Mouse (Mus musculus) lung, embryonic 14.5 days (tissue): ENCODE data around the gene Gjc2. TPM values are rescaled to one million over a fixed set of nuclear protein-coding genes. Genes with fewer than 3 reads are reported as not detected.

ENCODE experiments used
- ATAC-seq: fragments of 200-750 bp; cut with Nextera tagmentation; 2 replicates; pipeline ENCODE4 v1.8.0; 2017; ENCODE audit warnings: mild to moderate bottlenecking, moderate TSS enrichment, moderate library complexity; ENCODE audit not compliant: insufficient read depth
- DNase-seq: peaks from one replicate; pipeline ENCODE4 v3.0.0-alpha.2; 2015
- H3K27ac ChIP-seq: fragments of 300-500 bp; sonication (generic); 2 replicates; pipeline ENCODE4 v1.5.1; 2014; ENCODE audit warnings: low read depth, mild to moderate bottlenecking, moderate library complexity
- H3K27me3 ChIP-seq: fragments of 300-500 bp; sonication (generic); 2 replicates; pipeline ENCODE4 v1.6.1; 2014; ENCODE audit warnings: low read length, control low read depth; ENCODE audit not compliant: insufficient read depth
- H3K36me3 ChIP-seq: fragments of 300-500 bp; sonication (generic); 2 replicates; pipeline ENCODE4 v1.6.1; 2014; ENCODE audit warnings: control low read depth; ENCODE audit not compliant: insufficient read depth
- H3K4me1 ChIP-seq: fragments of 300-500 bp; sonication (generic); 2 replicates; pipeline ENCODE4 v1.6.1; 2014; ENCODE audit warnings: antibody characterized with exemption, control low read depth; ENCODE audit not compliant: insufficient read depth
- H3K4me2 ChIP-seq: fragments of 300-500 bp; sonication (generic); 2 replicates; pipeline ENCODE4 v1.6.1; 2014; ENCODE audit warnings: mild to moderate bottlenecking
- H3K4me3 ChIP-seq: fragments of 300-500 bp; sonication (generic); 2 replicates; pipeline ENCODE4 v1.5.1; 2014; ENCODE audit warnings: low read depth, low read length
- H3K9ac ChIP-seq: fragments of 300-500 bp; sonication (generic); 2 replicates; pipeline ENCODE4 v1.6.1; 2014
- H3K9me3 ChIP-seq: fragments of 300-500 bp; sonication (generic); 2 replicates; pipeline ENCODE4 v1.6.1; 2016; ENCODE audit warnings: low read depth, low read length, control low read depth
- CTCF ChIP-seq: IDR thresholded peaks from 2 replicates; pipeline ENCODE4 v1.5.1; 2016; ENCODE audit warnings: antibody characterized with exemption, low read depth
- WGBS: fragments of 180-500 bp; shearing (Covaris S2); extraction: QIAGEN DNeasy Blood & Tissue Kit; methylation state at CpG from one replicate; pipeline ENCODE4 v1.1.7; 2014; 5-methylcytosine and 5-hydroxymethylcytosine counted together
- polyA plus RNA-seq: library from polyadenylated mRNA; unstranded; fragments of >200 nt; fragmentation: Nextera tagmentation; extraction: Ambion mirVana; gene quantifications from 2 replicates; pipeline ENCODE4 v1.2.1, GENCODE M21; 2014

The Gjc2 gene
- polyA plus RNA-seq, 1 experiment from 2014 or later: 0.34 TPM

DNA sequence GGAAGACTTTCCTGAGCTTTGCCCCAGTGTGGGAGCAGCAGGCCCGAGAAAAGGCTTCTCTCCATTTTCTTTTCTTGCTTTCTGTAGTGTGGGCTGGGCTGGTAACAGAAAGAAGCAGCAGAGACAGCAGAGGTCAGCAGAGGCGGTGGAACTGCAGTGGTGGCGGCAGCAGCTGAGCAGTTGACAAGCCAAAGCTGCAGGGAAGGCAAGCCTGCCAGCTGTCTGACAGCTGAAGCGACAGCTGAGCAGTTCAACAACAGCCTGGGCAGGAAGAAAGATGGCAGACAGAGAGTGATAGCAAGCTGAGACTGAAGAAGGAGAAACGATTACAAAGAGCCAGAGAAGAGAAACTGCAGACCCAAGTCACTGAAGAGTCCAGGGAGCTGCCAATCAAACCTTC lies 21.6 kb downstream of the Gjc2 start:
- DNase-seq (peak; percentile 55), ATAC-seq (no peak)
- Histone ChIP-seq H3K4me3 (no peak overlapping the region), H3K27ac (no peak overlapping the region), H3K9ac (no peak overlapping the region), H3K4me2 (no peak overlapping the region), H3K4me1 (peaks cover 5% of the 10 kb centered on the region), H3K36me3 (peaks cover 1% of the 10 kb centered on the region; the same call in 1 of the 2 replicates), H3K27me3 (no peaks in the 10 kb centered on the region), H3K9me3 (no peaks in the 10 kb centered on the region)
- TF ChIP-seq CTCF: no peak
- WGBS: 46% methylated on average over 5 of the region's 5 CpGs

GRCm38 (mm10) chr11:59159558-59159957 lies 23.5 kb downstream of the Gjc2 start:
- Histone ChIP-seq H3K4me3 (no peak overlapping the region), H3K9ac (no peak overlapping the region), H3K27ac (no peak overlapping the region), H3K4me1 (peaks cover 5% of the 10 kb centered on the region), H3K9me3 (no peaks in the 10 kb centered on the region), H3K36me3 (peaks cover 7% of the 10 kb centered on the region; the same call in 1 of the 2 replicates), H3K27me3 (no peaks in the 10 kb centered on the region), H3K4me2 (no peak overlapping the region)
- ATAC-seq (no peak), DNase-seq (no peak)
- TF ChIP-seq CTCF: no peak
- WGBS: 86% methylated on average over 4 of the region's 4 CpGs

DNA sequence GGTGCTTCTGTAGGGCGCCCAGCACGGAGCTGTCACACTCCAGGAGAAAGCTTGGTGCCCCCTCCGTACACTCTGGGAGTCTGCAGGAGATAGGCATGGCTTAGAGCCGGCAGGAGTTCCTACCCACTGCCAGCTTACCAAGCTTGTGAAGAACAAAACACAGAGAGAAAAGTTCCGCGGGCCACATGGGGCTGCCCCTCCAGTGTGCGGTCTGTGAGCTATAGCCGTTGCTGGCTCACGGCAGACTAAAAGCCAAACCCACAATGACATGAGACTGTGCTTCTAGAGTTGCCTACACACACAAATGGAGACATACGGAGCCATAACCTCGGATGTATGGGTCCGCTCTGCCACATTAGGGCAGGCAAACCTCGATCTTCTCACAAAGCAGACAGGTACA lies 23.9 kb downstream of the Gjc2 start:
- H3K4me1 ChIP-seq: peaks cover 4% of the 10 kb centered on the region
- H3K9me3 ChIP-seq: no peaks in the 10 kb centered on the region
- ATAC-seq (no peak), DNase-seq (no peak)
- no peak overlapping the region for H3K4me2 ChIP-seq
- H3K9ac ChIP-seq: no peak overlapping the region
- H3K27me3 ChIP-seq: no peaks in the 10 kb centered on the region
- H3K4me3 ChIP-seq: no peak overlapping the region
- H3K36me3 ChIP-seq: peaks cover 7% of the 10 kb centered on the region; the same call in 1 of the 2 replicates
- no peak for TF ChIP-seq CTCF
- 90% methylated on average over 13 of the region's 13 CpGs for WGBS
- no peak overlapping the region for H3K27ac ChIP-seq

DNA sequence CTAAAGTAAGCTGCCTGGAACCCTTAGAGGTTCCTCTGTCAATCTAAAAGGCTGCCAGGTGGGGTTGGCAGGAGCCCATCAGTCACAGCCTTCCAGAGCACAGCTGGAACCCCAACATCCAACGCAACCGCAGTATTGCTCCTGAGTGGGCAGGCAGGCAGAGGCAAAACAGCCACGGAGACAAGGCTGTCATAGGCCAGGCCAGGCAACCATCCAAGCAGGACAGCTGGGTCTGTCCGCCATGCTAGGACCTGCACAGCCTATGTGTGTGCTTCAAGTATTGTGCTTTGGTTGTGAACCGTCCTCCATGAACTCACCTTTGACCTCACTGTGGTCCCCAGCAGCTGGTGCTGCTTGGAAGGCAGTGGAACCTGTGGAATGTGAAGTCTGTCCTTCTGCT lies 27.1 kb downstream of the Gjc2 start:
- DNase-seq: no peak
- Histone ChIP-seq H3K9me3 (no peaks in the 10 kb centered on the region), H3K36me3 (peaks cover 7% of the 10 kb centered on the region; the same call in 1 of the 2 replicates), H3K4me3 (no peak overlapping the region), H3K9ac (no peak overlapping the region), H3K27me3 (no peaks in the 10 kb centered on the region), H3K27ac (no peak overlapping the region), H3K4me2 (no peak overlapping the region), H3K4me1 (no peaks in the 10 kb centered on the region)
- no peak for ATAC-seq
- no peak for TF ChIP-seq CTCF
- 76% methylated on average over 5 of the region's 5 CpGs for WGBS

DNA sequence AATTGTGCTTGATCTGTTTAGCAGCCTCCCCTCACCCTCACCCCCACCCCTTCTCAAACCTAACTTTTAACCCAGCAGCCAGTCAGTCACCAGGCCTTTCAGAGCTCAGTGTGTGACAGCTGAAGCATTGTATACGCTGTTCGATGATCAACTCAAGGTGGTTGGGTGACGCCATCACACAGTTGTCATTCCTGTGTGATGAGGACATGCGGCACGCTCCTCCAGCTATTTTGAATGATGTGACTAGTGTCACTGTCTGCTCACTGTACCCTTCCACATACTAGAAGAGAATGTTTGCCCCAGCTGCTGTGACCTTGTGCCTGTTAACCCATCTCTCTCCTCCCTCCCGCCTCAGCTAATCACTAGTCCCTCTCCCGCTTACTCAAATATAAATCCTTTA lies 28.8 kb downstream of the Gjc2 start:
- Histone ChIP-seq H3K36me3 (peaks cover 7% of the 10 kb centered on the region; the same call in 1 of the 2 replicates), H3K9me3 (no peaks in the 10 kb centered on the region), H3K4me2 (no peak overlapping the region), H3K27me3 (no peaks in the 10 kb centered on the region), H3K4me1 (no peaks in the 10 kb centered on the region), H3K9ac (no peak overlapping the region), H3K27ac (no peak overlapping the region), H3K4me3 (no peak overlapping the region)
- TF ChIP-seq CTCF: no peak
- DNase-seq: no peak
- no peak for ATAC-seq
- 45% methylated on average over 7 of the region's 7 CpGs for WGBS

DNA sequence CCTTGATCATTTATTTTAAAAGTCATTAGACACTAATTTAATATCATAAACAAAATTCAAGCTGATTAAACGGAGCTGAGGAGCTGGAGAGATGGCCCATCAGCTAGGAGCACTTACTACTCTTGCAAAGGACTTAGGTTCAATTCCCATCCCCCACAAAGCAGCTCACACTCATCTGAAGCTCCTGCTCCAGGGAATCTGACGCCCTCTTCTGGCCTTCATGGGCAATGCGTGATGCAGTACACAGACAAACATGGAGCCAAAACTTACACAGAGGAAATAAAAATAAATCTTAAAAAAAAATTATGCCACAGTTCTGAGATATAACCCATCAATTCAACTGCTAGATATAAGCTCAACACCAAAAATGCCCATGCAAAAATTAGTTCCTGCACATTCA lies 31.3 kb downstream of the Gjc2 start:
- Histone ChIP-seq H3K4me2 (no peak overlapping the region), H3K9ac (no peak overlapping the region), H3K4me3 (no peak overlapping the region), H3K27me3 (no peaks in the 10 kb centered on the region), H3K27ac (no peak overlapping the region), H3K36me3 (0 out of 2 replicates have a peak, but pooled peaks cover 7% of the 10 kb centered on the region), H3K9me3 (no peaks in the 10 kb centered on the region), H3K4me1 (no peaks in the 10 kb centered on the region)
- 28% methylated on average over 3 of the region's 3 CpGs for WGBS
- peak; percentile 35; the same call in 1 of the 2 replicates for TF ChIP-seq CTCF
- DNase-seq (no peak), ATAC-seq (no peak)

- 43% methylated on average over 3 of the region's 3 CpGs for WGBS
- Histone ChIP-seq H3K27ac (no peak overlapping the region), H3K4me1 (no peaks in the 10 kb centered on the region), H3K9me3 (no peaks in the 10 kb centered on the region), H3K36me3 (no peaks in the 10 kb centered on the region), H3K9ac (no peak overlapping the region), H3K27me3 (no peaks in the 10 kb centered on the region), H3K4me2 (no peak overlapping the region), H3K4me3 (no peak overlapping the region)
- ATAC-seq (no peak), DNase-seq (peak; percentile 48)
- TF ChIP-seq CTCF: no peak
Observed at GRCm38 (mm10) chr11:59149302-59149701, 33.7 kb downstream of the Gjc2 start.

- no peak for ATAC-seq
- no peak overlapping the region for H3K27ac ChIP-seq
- no peaks in the 10 kb centered on the region for H3K27me3 ChIP-seq
- no peak overlapping the region for H3K4me2 ChIP-seq
- H3K36me3 ChIP-seq: no peaks in the 10 kb centered on the region
- TF ChIP-seq CTCF: no peak
- DNase-seq: no peak
- no peak overlapping the region for H3K4me3 ChIP-seq
- no peak overlapping the region for H3K9ac ChIP-seq
- H3K9me3 ChIP-seq: no peaks in the 10 kb centered on the region
- WGBS: 63% methylated on average over 5 of the region's 5 CpGs
- H3K4me1 ChIP-seq: no peaks in the 10 kb centered on the region
Observed at GRCm38 (mm10) chr11:59142962-59143361, 40.1 kb downstream of the Gjc2 start.
